Mouse (Mus musculus) embryonic facial prominence, embryonic 14.5 days (tissue): ENCODE measurements around the gene Kcnk3. TPM values are rescaled to one million over a fixed set of nuclear protein-coding genes. Genes with fewer than 3 reads are reported as not detected.

Experiments used
- ATAC-seq: fragments of 200-750 bp; cut with Nextera tagmentation; 2 replicates; pipeline ENCODE4 v1.8.0; 2017; ENCODE audit warnings: low read depth, moderate number of reproducible peaks, moderate TSS enrichment
- DNase-seq: peaks from one replicate; pipeline ENCODE4 v3.0.0-alpha.2; 2015; ENCODE audit warnings: low spot score
- H3K27ac ChIP-seq: fragments of 300-500 bp; sonication (generic); replicated peaks from 2 replicates; pipeline ENCODE4 v1.5.1; 2014; ENCODE audit warnings: low read depth, mild to moderate bottlenecking, low read length, moderate library complexity
- H3K27me3 ChIP-seq: fragments of 300-500 bp; sonication (generic); replicated peaks from 2 replicates; pipeline ENCODE4 v1.6.1; 2014; ENCODE audit warnings: low read length; ENCODE audit not compliant: control insufficient read depth, insufficient read depth
- H3K36me3 ChIP-seq: fragments of 300-500 bp; sonication (generic); 2 replicates; pipeline ENCODE4 v1.6.1; 2014; ENCODE audit warnings: low read length, mixed read lengths; ENCODE audit not compliant: control insufficient read depth, insufficient read depth
- H3K4me1 ChIP-seq: fragments of 300-500 bp; sonication (generic); 2 replicates; pipeline ENCODE4 v1.6.1; 2014; ENCODE audit warnings: antibody characterized with exemption, low read length; ENCODE audit not compliant: control insufficient read depth, insufficient read depth
- H3K4me2 ChIP-seq: fragments of 300-500 bp; sonication (generic); 2 replicates; pipeline ENCODE4 v1.6.1; 2014; ENCODE audit warnings: low read depth, mild to moderate bottlenecking, low read length, moderate library complexity, mixed read lengths
- H3K4me3 ChIP-seq: fragments of 300-500 bp; sonication (generic); 2 replicates; pipeline ENCODE4 v1.5.1; 2014; ENCODE audit warnings: low read depth, mild to moderate bottlenecking, low read length
- H3K9ac ChIP-seq: fragments of 300-500 bp; sonication (generic); 2 replicates; pipeline ENCODE4 v1.6.1; 2014; ENCODE audit warnings: low read depth, mild to moderate bottlenecking, low read length, moderate library complexity, mixed read lengths
- H3K9me3 ChIP-seq: fragments of 300-500 bp; sonication (generic); 2 replicates; pipeline ENCODE4 v1.6.1; 2016; ENCODE audit warnings: low read length; ENCODE audit not compliant: control insufficient read depth
- WGBS: fragments of 180-500 bp; shearing (Covaris S2); extraction: QIAGEN DNeasy Blood & Tissue Kit; methylation state at CpG from one replicate; pipeline ENCODE4 v1.1.7; 2014; 5-methylcytosine and 5-hydroxymethylcytosine counted together
- polyA plus RNA-seq: library from polyadenylated mRNA; unstranded; fragments of >200 nt; fragmentation: Nextera tagmentation; extraction: Ambion mirVana; gene quantifications from 2 replicates; pipeline ENCODE4 v1.2.1, GENCODE M21; 2014

Gene Kcnk3
- 2.0 and 2.9 TPM in 2 replicates for polyA plus RNA-seq

GRCm38 (mm10) chr5:30587681-30588300 lies at the start of gene Kcnk3:
TSS of gene Kcnk3 (plus strand) at chr5:30588170.
- ATAC-seq (peak; percentile 76), DNase-seq (peak; percentile 48)
- Histone ChIP-seq H3K9me3 (no peaks in the 10 kb centered on the region), H3K36me3 (no peaks in the 10 kb centered on the region), H3K4me1 (peaks cover 9% of the 10 kb centered on the region), H3K27me3 (peaks cover 43% of the 10 kb centered on the region), H3K4me3 (peak within 1 kb of the TSS; percentile 41), H3K9ac (peak within 1 kb of the TSS; percentile 50), H3K27ac (no peak within 1 kb of the TSS), H3K4me2 (peak within 1 kb of the TSS; percentile 95)
- WGBS = 0% methylated on average over 5 of the region's 54 CpGs

- H3K4me2 ChIP-seq = no peak within 1 kb of the TSS
- no peak within 1 kb of the TSS for H3K9ac ChIP-seq
- WGBS = 34% methylated on average over 2 of the region's 2 CpGs
- H3K4me1 ChIP-seq = no peaks in the 10 kb centered on the region
- H3K9me3 ChIP-seq = no peaks in the 10 kb centered on the region
- H3K27ac ChIP-seq = no peak within 1 kb of the TSS
- DNase-seq = peak; percentile 30
- ATAC-seq = no peak
- H3K36me3 ChIP-seq = no peaks in the 10 kb centered on the region
- H3K27me3 ChIP-seq = no peaks in the 10 kb centered on the region
- H3K4me3 ChIP-seq = no peak within 1 kb of the TSS
Observed at GRCm38 (mm10) chr5:30545698-30546097, 42.3 kb upstream of the Kcnk3 start, which contains the start of gene Cib4. TSS of gene Cib4 (minus strand) at chr5:30545836.

GRCm38 (mm10) chr5:30548681-30549080 lies 39.3 kb upstream of the Kcnk3 start:
- Histone ChIP-seq H3K4me1 (no peaks in the 10 kb centered on the region), H3K27ac (no peak overlapping the region), H3K36me3 (no peaks in the 10 kb centered on the region), H3K4me3 (no peak overlapping the region), H3K4me2 (no peak overlapping the region), H3K9ac (no peak overlapping the region), H3K9me3 (no peaks in the 10 kb centered on the region), H3K27me3 (no peaks in the 10 kb centered on the region)
- ATAC-seq (no peak), DNase-seq (no peak)
- 68% methylated on average over 2 of the region's 2 CpGs for WGBS

GRCm38 (mm10) chr5:30550334-30551021 lies 37.5 kb upstream of the Kcnk3 start:
- no peaks in the 10 kb centered on the region for H3K4me1 ChIP-seq
- no peak overlapping the region for H3K9ac ChIP-seq
- no peaks in the 10 kb centered on the region for H3K27me3 ChIP-seq
- no peak overlapping the region for H3K4me3 ChIP-seq
- no peak overlapping the region for H3K27ac ChIP-seq
- H3K4me2 ChIP-seq = no peak overlapping the region
- WGBS = 55% methylated on average over 9 of the region's 9 CpGs
- DNase-seq (peak; percentile 76), ATAC-seq (0 out of 2 replicates have a peak, but pooled peaks have one; percentile 55)
- H3K36me3 ChIP-seq = no peaks in the 10 kb centered on the region
- no peaks in the 10 kb centered on the region for H3K9me3 ChIP-seq

- ATAC-seq = no peak
- H3K9me3 ChIP-seq = no peaks in the 10 kb centered on the region
- H3K4me1 ChIP-seq = no peaks in the 10 kb centered on the region
- H3K36me3 ChIP-seq = no peaks in the 10 kb centered on the region
- DNase-seq = no peak
- H3K4me3 ChIP-seq = no peak overlapping the region
- H3K27me3 ChIP-seq = no peaks in the 10 kb centered on the region
- no peak overlapping the region for H3K27ac ChIP-seq
- WGBS = 87% methylated on average over 8 of the region's 8 CpGs
- H3K4me2 ChIP-seq = no peak overlapping the region
- no peak overlapping the region for H3K9ac ChIP-seq
Observed at GRCm38 (mm10) chr5:30551022-30551638, 36.8 kb upstream of the Kcnk3 start.

GRCm38 (mm10) chr5:30552006-30552405 lies 36.0 kb upstream of the Kcnk3 start:
- no peaks in the 10 kb centered on the region for H3K27me3 ChIP-seq
- H3K4me2 ChIP-seq = no peak overlapping the region
- no peak overlapping the region for H3K27ac ChIP-seq
- no peak overlapping the region for H3K4me3 ChIP-seq
- no peaks in the 10 kb centered on the region for H3K36me3 ChIP-seq
- no peak for DNase-seq
- no peak overlapping the region for H3K9ac ChIP-seq
- ATAC-seq = no peak
- H3K9me3 ChIP-seq = no peaks in the 10 kb centered on the region
- 0 out of 2 replicates have a peak, but pooled peaks cover 6% of the 10 kb centered on the region for H3K4me1 ChIP-seq
- WGBS = 85% methylated on average over 6 of the region's 6 CpGs

GRCm38 (mm10) chr5:30553936-30554335 lies 34.0 kb upstream of the Kcnk3 start:
- 0 out of 2 replicates have a peak, but pooled peaks cover 5% of the 10 kb centered on the region for H3K27me3 ChIP-seq
- H3K4me2 ChIP-seq = no peak overlapping the region
- no peak overlapping the region for H3K27ac ChIP-seq
- H3K4me1 ChIP-seq = 0 out of 2 replicates have a peak, but pooled peaks cover 7% of the 10 kb centered on the region
- H3K36me3 ChIP-seq = no peaks in the 10 kb centered on the region
- no peak overlapping the region for H3K4me3 ChIP-seq
- DNase-seq = no peak
- no peaks in the 10 kb centered on the region for H3K9me3 ChIP-seq
- no peak for ATAC-seq
- no peak overlapping the region for H3K9ac ChIP-seq
- 90% methylated on average over 13 of the region's 13 CpGs for WGBS

- 0 out of 2 replicates have a peak, but pooled peaks cover 5% of the 10 kb centered on the region for H3K27me3 ChIP-seq
- 71% methylated on average over 8 of the region's 8 CpGs for WGBS
Observed at GRCm38 (mm10) chr5:30554981-30555380, 33.0 kb upstream of the Kcnk3 start.

More at GRCm38 (mm10) chr5:30554981-30555380, 33.0 kb upstream of the Kcnk3 start:
- Histone ChIP-seq H3K4me3 (no peak overlapping the region), H3K4me2 (no peak overlapping the region), H3K9me3 (no peaks in the 10 kb centered on the region), H3K36me3 (no peaks in the 10 kb centered on the region), H3K4me1 (0 out of 2 replicates have a peak, but pooled peaks cover 7% of the 10 kb centered on the region), H3K27ac (no peak overlapping the region), H3K9ac (no peak overlapping the region)
- DNase-seq (no peak), ATAC-seq (no peak)
